In genomic region chr9:58354701-58355100, GRCm38 (mm10) we compare ENCODE assay signal across 29 mouse cellular contexts. TPM values are rescaled to one million over a fixed set of nuclear protein-coding genes. Genes with fewer than 3 reads are reported as not detected.
A peak's percentile ranks its signal among the peaks of the same experiment; 100 is the strongest.
DNase-seq lines count a peak whose midpoint lies in the region; ATAC-seq and TF ChIP-seq lines count a peak whose summit lies in the region.
"Had no signal": no experiment of that assay in that cellular context is flagged by ENCODE, and none has a peak within 500 bp of the region (broad histone marks: within the 10 kb centered on the region; RNA-seq: fewer than 3 reads in every experiment).

No protein-coding gene starts in this region.

- peak overlapping the region; percentile 32; the same call in 1 of the 2 replicates for H3K27ac ChIP-seq in forebrain, embryonic 13.5 days
- no peak overlapping the region for H3K27ac ChIP-seq in forebrain, embryonic 15.5 days (replicated peaks)
- peak overlapping the region; percentile 24 for H3K27ac ChIP-seq in neural tube, embryonic 13.5 days (replicated peaks)
- H3K27ac ChIP-seq in neural tube, embryonic 15.5 days (replicated peaks) = no peak overlapping the region
- H3K27ac ChIP-seq in limb, embryonic 10.5 days = no peak overlapping the region
- H3K27ac ChIP-seq in cerebellum, adult 2 months (ENCODE audit: insufficient read depth, low read length) = no peak overlapping the region
- H3K27ac ChIP-seq: embryonic facial prominence, embryonic 12.5 days; embryonic facial prominence, embryonic 15.5 days; hindbrain, embryonic 12.5 days; hindbrain, postnatal 0 days had no signal

- no peak overlapping the region for H3K9ac ChIP-seq in forebrain, embryonic 13.5 days
- H3K9ac ChIP-seq in forebrain, embryonic 15.5 days (replicated peaks) = no peak overlapping the region
- no peak overlapping the region for H3K9ac ChIP-seq in neural tube, embryonic 13.5 days
- no peak overlapping the region for H3K9ac ChIP-seq in neural tube, embryonic 15.5 days (replicated peaks)
- H3K9ac ChIP-seq: embryonic facial prominence, embryonic 12.5 days; embryonic facial prominence, embryonic 15.5 days; forebrain, embryonic 12.5 days; hindbrain, embryonic 12.5 days had no signal

- H3K9me3 ChIP-seq in forebrain, embryonic 13.5 days (replicated peaks) = no peaks in the 10 kb centered on the region
- H3K9me3 ChIP-seq in forebrain, embryonic 15.5 days = no peaks in the 10 kb centered on the region
- H3K9me3 ChIP-seq in neural tube, embryonic 13.5 days = no peaks in the 10 kb centered on the region
- no peaks in the 10 kb centered on the region for H3K9me3 ChIP-seq in neural tube, embryonic 15.5 days (replicated peaks)
- no peaks in the 10 kb centered on the region for H3K9me3 ChIP-seq in limb, embryonic 10.5 days (replicated peaks)
- H3K9me3 ChIP-seq: embryonic facial prominence, embryonic 12.5 days; embryonic facial prominence, embryonic 15.5 days; forebrain, embryonic 12.5 days; hindbrain, embryonic 12.5 days had no signal

- no peak overlapping the region for H3K4me2 ChIP-seq in forebrain, embryonic 13.5 days
- no peak overlapping the region for H3K4me2 ChIP-seq in forebrain, embryonic 15.5 days (replicated peaks)
- no peak overlapping the region for H3K4me2 ChIP-seq in neural tube, embryonic 13.5 days
- no peak overlapping the region for H3K4me2 ChIP-seq in neural tube, embryonic 15.5 days
- H3K4me2 ChIP-seq: embryonic facial prominence, embryonic 12.5 days; embryonic facial prominence, embryonic 15.5 days; heart, embryonic 11.5 days; hindbrain, embryonic 12.5 days had no signal

- H3K27me3 ChIP-seq in forebrain, embryonic 13.5 days = no peaks in the 10 kb centered on the region
- no peaks in the 10 kb centered on the region for H3K27me3 ChIP-seq in forebrain, embryonic 15.5 days
- H3K27me3 ChIP-seq in neural tube, embryonic 13.5 days = no peaks in the 10 kb centered on the region
- H3K27me3 ChIP-seq in neural tube, embryonic 15.5 days (replicated peaks) = no peaks in the 10 kb centered on the region
- no peaks in the 10 kb centered on the region for H3K27me3 ChIP-seq in limb, embryonic 10.5 days (ENCODE audit: low read depth, poor library complexity, severe bottlenecking)
- no peaks in the 10 kb centered on the region for H3K27me3 ChIP-seq in cerebellum, adult 2 months (ENCODE audit: control insufficient read depth, insufficient read depth, low read length)
- H3K27me3 ChIP-seq: embryonic facial prominence, embryonic 12.5 days; embryonic facial prominence, embryonic 15.5 days; forebrain, embryonic 12.5 days had no signal

- 84% methylated on average over 6 of the region's 6 CpGs for WGBS in forebrain, embryonic 13.5 days
- whole genome bisulfite sequencing in forebrain, embryonic 15.5 days = 82% methylated on average over 6 of the region's 6 CpGs
- WGBS in neural tube, embryonic 13.5 days = 80% methylated on average over 6 of the region's 6 CpGs
- WGBS in neural tube, embryonic 15.5 days = 80% methylated on average over 6 of the region's 6 CpGs
- 84% methylated on average over 6 of the region's 6 CpGs for WGBS in limb, embryonic 10.5 days
- 76% methylated on average over 6 of the region's 6 CpGs for WGBS in cerebellum, adult 2 months

- H3K36me3 ChIP-seq in forebrain, embryonic 13.5 days (ENCODE audit: poor library complexity, severe bottlenecking) = no peaks in the 10 kb centered on the region
- H3K36me3 ChIP-seq in forebrain, embryonic 15.5 days = no peaks in the 10 kb centered on the region
- H3K36me3 ChIP-seq in neural tube, embryonic 13.5 days = no peaks in the 10 kb centered on the region
- no peaks in the 10 kb centered on the region for H3K36me3 ChIP-seq in neural tube, embryonic 15.5 days
- no peaks in the 10 kb centered on the region for H3K36me3 ChIP-seq in limb, embryonic 10.5 days
- H3K36me3 ChIP-seq: embryonic facial prominence, embryonic 12.5 days; embryonic facial prominence, embryonic 15.5 days; forebrain, embryonic 12.5 days; hindbrain, embryonic 12.5 days had no signal

- TF ChIP-seq POLR2A in cerebellum, adult 2 months (IDR thresholded peaks at IDR 0.05; ENCODE audit: borderline replicate concordance, insufficient read depth, low read length) = no peak

- DNase-seq in NIH3T3 (ENCODE audit: low read depth) = peak; percentile 86
- DNase-seq in limb, embryonic 10.5 days (ENCODE audit: low spot score) = no peak
- no peak for DNase-seq in cerebellum, adult 2 months
- DNase-seq in left cerebral cortex, adult 11 months (ENCODE audit: low spot score) = no peak
- DNase-seq: adrenal gland, adult 8-10 months; adrenal gland, postnatal 25 days; cerebellum, adult 11-12 months; cerebellum, adult 9-10 months; cerebellum, postnatal 14 days; gastrocnemius, postnatal 14 days; heart, adult 11 months; kidney, adult 2 months had no signal

- 0 out of 2 replicates have a peak, but pooled peaks have one; percentile 23 for ATAC-seq in forebrain, embryonic 13.5 days
- ATAC-seq in forebrain, embryonic 15.5 days (replicated peaks) = no peak
- ATAC-seq in neural tube, embryonic 13.5 days (ENCODE audit: low read depth) = no peak; the same call in 1 of the 2 replicates
- no peak for ATAC-seq in neural tube, embryonic 15.5 days (ENCODE audit: low FRiP score)
- ATAC-seq: CD4-positive, CD25-positive, alpha-beta regulatory T cell, adult 4 months; hindbrain, postnatal 0 days; inflammation-experienced regulatory T-cells, adult 6 months; intestine, embryonic 16.5 days had no signal

- no peak overlapping the region for H3K4me3 ChIP-seq in forebrain, embryonic 13.5 days
- no peak overlapping the region for H3K4me3 ChIP-seq in forebrain, embryonic 15.5 days
- H3K4me3 ChIP-seq in neural tube, embryonic 13.5 days = no peak overlapping the region
- no peak overlapping the region for H3K4me3 ChIP-seq in neural tube, embryonic 15.5 days (replicated peaks)
- H3K4me3 ChIP-seq in limb, embryonic 10.5 days = no peak overlapping the region
- no peak overlapping the region for H3K4me3 ChIP-seq in cerebellum, adult 2 months (replicated peaks; ENCODE audit: insufficient read depth, low read depth, low read length)
- H3K4me3 ChIP-seq: embryonic facial prominence, embryonic 12.5 days; embryonic facial prominence, embryonic 15.5 days; forebrain, embryonic 12.5 days; hindbrain, embryonic 12.5 days had no signal

- H3K4me1 ChIP-seq in forebrain, embryonic 13.5 days = peaks cover 24% of the 10 kb centered on the region
- peaks cover 30% of the 10 kb centered on the region for H3K4me1 ChIP-seq in forebrain, embryonic 15.5 days
- H3K4me1 ChIP-seq in neural tube, embryonic 13.5 days (replicated peaks) = peaks cover 24% of the 10 kb centered on the region
- peaks cover 16% of the 10 kb centered on the region for H3K4me1 ChIP-seq in neural tube, embryonic 15.5 days
- H3K4me1 ChIP-seq in limb, embryonic 10.5 days = no peaks in the 10 kb centered on the region
- no peaks in the 10 kb centered on the region for H3K4me1 ChIP-seq in cerebellum, adult 2 months (ENCODE audit: control insufficient read depth, insufficient read depth, low read length)
- H3K4me1 ChIP-seq: embryonic facial prominence, embryonic 15.5 days had no signal

- TF ChIP-seq CTCF in cerebellum, adult 2 months (IDR thresholded peaks at IDR 0.05; ENCODE audit: borderline replicate concordance, insufficient read depth, low read depth, low read length) = no peak

RNA-seq across cellular contexts. Expression of gene Tbc1d21, which starts 15.6 kb away (rescaled TPM):
- polyA plus RNA-seq in forebrain, embryonic 13.5 days (2015; fragmentation: Nextera tagmentation; extraction: Ambion mirVana) = not detected in 2 replicates
- not detected in 2 replicates for polyA plus RNA-seq in forebrain, embryonic 15.5 days (2015; fragmentation: Nextera tagmentation; extraction: Ambion mirVana)
- polyA plus RNA-seq in neural tube, embryonic 13.5 days (2015; fragmentation: Nextera tagmentation; extraction: Ambion mirVana) = not detected in 2 replicates
- not detected in 2 replicates for polyA plus RNA-seq in neural tube, embryonic 15.5 days (2015; fragmentation: Nextera tagmentation; extraction: Ambion mirVana)
- not detected in 2 replicates for polyA plus RNA-seq in limb, embryonic 10.5 days (2016; fragmentation: Nextera tagmentation; extraction: Ambion mirVana)
- not detected in 2 replicates for polyA plus RNA-seq in cerebellum, adult 2 months (2012; rRNA removed)
- polyA plus RNA-seq: brain, embryonic 14.5 days; C2C12; CD4-positive, CD25-positive, alpha-beta regulatory T cell, adult 4 months; embryonic facial prominence, embryonic 12.5 days; embryonic facial prominence, embryonic 15.5 days; forebrain, embryonic 12.5 days; heart, embryonic 11.5 days; heart, embryonic 14.5 days; heart, postnatal 0 days; hindbrain, embryonic 12.5 days; hindbrain, postnatal 0 days; inflammation-experienced regulatory T-cells, adult 6 months; intestine, embryonic 16.5 days; kidney, adult 2 months had no signal

RNA-seq across cellular contexts. Expression of gene Loxl1, which starts 41.7 kb away (rescaled TPM):
- polyA plus RNA-seq in forebrain, embryonic 13.5 days (2015; fragmentation: Nextera tagmentation; extraction: Ambion mirVana) = 5.0 and 5.8 TPM in 2 replicates
- 13.9 and 14.3 TPM in 2 replicates for polyA plus RNA-seq in forebrain, embryonic 15.5 days (2015; fragmentation: Nextera tagmentation; extraction: Ambion mirVana)
- 9.1 and 10.9 TPM in 2 replicates for polyA plus RNA-seq in neural tube, embryonic 13.5 days (2015; fragmentation: Nextera tagmentation; extraction: Ambion mirVana)
- 10.2 and 12.1 TPM in 2 replicates for polyA plus RNA-seq in neural tube, embryonic 15.5 days (2015; fragmentation: Nextera tagmentation; extraction: Ambion mirVana)
- 6.0 and 12.9 TPM in 2 replicates for polyA plus RNA-seq in limb, embryonic 10.5 days (2016; fragmentation: Nextera tagmentation; extraction: Ambion mirVana)
- polyA plus RNA-seq in cerebellum, adult 2 months (2012; rRNA removed) = 2.3 and 2.7 TPM in 2 replicates
- polyA plus RNA-seq: CD4-positive, CD25-positive, alpha-beta regulatory T cell, adult 4 months; inflammation-experienced regulatory T-cells, adult 6 months had no signal

Comparison
In these comparisons a context has a peak if more than half of its experiments do, and no peak if none do; other contexts are left out.
1. H3K27ac ChIP-seq: peak in forebrain, embryonic 13.5 days (single experiment) and neural tube, embryonic 13.5 days (single experiment); none in forebrain, embryonic 15.5 days (single experiment), neural tube, embryonic 15.5 days (single experiment), limb, embryonic 10.5 days (single experiment) and cerebellum, adult 2 months (single experiment).